Mouse (Mus musculus): ENCODE results near the gene Banp. TPM values are rescaled to one million over a fixed set of nuclear protein-coding genes. Genes with fewer than 3 reads are reported as not detected.

The Banp gene
- polyA plus RNA-seq, 1 experiment from 2014 or later: 43.3 TPM

DNA sequence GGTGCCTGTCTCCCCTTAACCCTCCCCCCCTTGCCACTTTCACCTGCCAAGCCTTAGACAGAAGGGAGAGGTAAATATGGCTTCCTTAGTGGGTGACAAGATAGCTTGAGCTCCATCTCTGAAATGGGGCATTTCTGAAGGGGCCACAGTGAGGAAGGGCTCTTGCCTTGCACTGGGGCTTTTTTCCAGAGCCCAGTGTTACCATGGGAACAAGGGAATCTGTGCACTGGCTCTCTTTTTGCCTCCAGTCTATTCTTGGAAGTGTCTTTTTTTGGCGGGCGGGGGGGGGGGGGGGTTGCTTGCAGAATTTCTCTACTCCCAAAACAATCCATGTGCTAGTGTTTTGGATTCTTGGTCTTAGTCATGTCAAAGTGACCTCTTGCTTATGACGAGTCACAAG, 65.1 kb downstream of the Banp start:
- ATAC-seq (replicated peaks; ENCODE audit: low FRiP score): no peak
- no peaks in the 10 kb centered on the region for H3K9me3 ChIP-seq (replicated peaks)
- 89% methylated on average over 3 of the region's 3 CpGs for WGBS

DNA sequence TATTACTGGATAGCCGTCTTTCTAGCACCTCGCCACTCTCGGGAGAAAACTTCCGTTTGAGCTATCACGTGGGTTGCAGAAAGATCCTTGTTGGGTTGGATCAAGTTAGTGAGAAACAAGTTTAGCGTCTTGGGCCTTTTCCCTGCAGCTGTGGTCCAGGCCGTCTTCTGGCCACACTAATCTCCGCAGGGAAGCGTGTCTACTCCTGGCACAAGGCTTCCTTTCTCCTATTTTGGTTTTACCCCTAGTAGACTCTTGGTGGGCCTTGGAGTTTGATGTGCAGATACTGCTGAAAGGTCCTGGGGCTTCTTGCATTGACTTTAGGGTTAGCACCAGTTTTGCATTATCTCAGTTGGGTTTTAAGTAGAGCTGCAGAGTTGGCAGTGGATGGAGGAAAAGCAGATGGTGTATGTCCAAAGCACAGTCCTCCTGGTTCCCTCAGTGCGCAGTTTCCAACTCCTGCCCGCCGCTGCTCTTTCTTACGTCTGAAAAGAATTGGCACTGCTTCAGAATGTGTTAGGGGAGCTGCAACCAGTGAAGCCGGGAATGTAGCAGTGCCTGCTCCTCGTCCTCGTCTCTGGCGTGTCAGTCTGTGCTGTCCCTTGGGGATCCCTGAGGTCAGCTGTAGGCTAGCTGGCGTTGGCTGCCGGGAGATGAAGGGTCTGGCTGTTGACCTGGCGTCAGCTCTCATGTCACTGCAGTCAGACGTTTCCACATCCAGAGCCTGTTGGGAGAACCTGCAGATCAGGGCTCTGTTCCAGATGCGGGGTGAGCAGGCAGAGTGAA, 68.7 kb downstream of the Banp start:
- no peak overlapping the region for H3K27ac ChIP-seq
- H3K36me3 ChIP-seq: peaks cover 63% of the 10 kb centered on the region
- H3K9ac ChIP-seq: no peak overlapping the region
- no peak overlapping the region for H3K4me2 ChIP-seq
- H3K9me3 ChIP-seq (replicated peaks): no peaks in the 10 kb centered on the region
- no peaks in the 10 kb centered on the region for H3K27me3 ChIP-seq
- H3K4me3 ChIP-seq (replicated peaks): no peak overlapping the region
- 71% methylated on average over 22 of the region's 22 CpGs for WGBS
- H3K4me1 ChIP-seq: no peaks in the 10 kb centered on the region
- no peak for ATAC-seq (replicated peaks; ENCODE audit: low FRiP score)

More for the DNA sequence above, 65.1 kb downstream of the Banp start:
- H3K27me3 ChIP-seq: no peaks in the 10 kb centered on the region
- no peak overlapping the region for H3K27ac ChIP-seq
- H3K4me2 ChIP-seq: no peak overlapping the region
- H3K36me3 ChIP-seq: peaks cover 67% of the 10 kb centered on the region
- H3K9ac ChIP-seq: no peak overlapping the region
- H3K4me3 ChIP-seq (replicated peaks): no peak overlapping the region
- peaks cover 10% of the 10 kb centered on the region; the same call in 1 of the 2 replicates for H3K4me1 ChIP-seq

DNA sequence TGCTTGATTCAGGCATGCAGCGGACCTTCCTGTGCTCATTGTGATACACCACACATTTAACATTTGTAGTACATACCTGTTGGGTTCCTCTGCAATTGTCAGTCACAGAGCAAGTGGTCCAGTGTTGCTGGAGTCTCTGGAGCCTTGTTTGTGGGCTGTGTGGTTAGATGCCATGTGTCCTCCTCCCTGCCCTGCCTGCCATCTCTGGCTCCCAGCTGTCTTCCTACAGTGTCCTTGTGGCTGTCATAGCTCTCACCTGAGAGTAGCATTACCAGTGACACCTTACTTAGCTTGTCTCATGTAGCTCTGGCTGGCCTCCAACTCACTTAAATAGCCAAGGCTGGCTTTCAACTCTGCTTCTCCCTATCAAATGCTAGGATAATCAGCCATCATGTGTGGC, 69.6 kb downstream of the Banp start:
- WGBS: 98% methylated on average over 1 of the region's 1 CpGs
- no peaks in the 10 kb centered on the region for H3K27me3 ChIP-seq
- ATAC-seq (replicated peaks; ENCODE audit: low FRiP score): no peak
- no peaks in the 10 kb centered on the region for H3K4me1 ChIP-seq
- no peak overlapping the region for H3K4me3 ChIP-seq (replicated peaks)
- H3K27ac ChIP-seq: no peak overlapping the region
- no peak overlapping the region for H3K4me2 ChIP-seq
- H3K9me3 ChIP-seq (replicated peaks): no peaks in the 10 kb centered on the region
- H3K9ac ChIP-seq: no peak overlapping the region
- H3K36me3 ChIP-seq: peaks cover 65% of the 10 kb centered on the region

DNA sequence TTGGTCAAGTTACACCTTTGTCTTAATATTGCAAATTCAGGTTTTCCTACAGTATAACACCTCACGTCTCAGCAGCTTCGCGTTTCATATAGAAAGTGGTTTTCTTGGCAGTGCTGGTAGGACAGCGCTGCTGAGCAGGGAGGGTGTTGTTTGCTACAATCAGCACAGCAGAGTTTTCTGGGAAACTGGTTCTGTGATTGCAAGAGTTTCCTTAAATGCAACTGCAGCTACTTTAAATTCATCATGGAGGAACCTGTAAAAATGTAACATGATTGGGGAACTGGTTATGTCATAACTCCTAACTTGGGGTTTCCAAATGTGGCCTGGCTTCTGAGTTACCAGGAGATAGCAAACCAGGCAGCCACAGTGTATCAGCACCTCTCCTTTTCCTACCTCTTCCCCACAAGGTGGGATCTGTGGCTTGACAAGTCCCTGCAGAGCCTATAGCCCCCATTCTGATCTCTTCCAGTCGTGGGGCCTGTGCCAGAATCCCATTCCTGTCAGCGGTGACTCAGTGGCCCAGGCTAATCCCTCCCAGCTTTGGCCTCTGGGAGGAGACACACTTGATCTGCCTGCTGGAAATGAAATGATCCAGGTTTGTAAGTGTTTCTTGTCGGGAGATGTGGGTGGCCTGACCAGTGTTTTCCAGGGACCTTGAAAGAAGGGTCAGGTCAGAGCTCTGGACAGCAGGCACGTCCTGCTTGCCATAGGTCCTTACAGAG, 70.7 kb downstream of the Banp start:
- no peak overlapping the region for H3K9ac ChIP-seq
- H3K36me3 ChIP-seq: peaks cover 75% of the 10 kb centered on the region
- 83% methylated on average over 8 of the region's 8 CpGs for WGBS
- ATAC-seq (replicated peaks; ENCODE audit: low FRiP score): no peak
- no peak overlapping the region for H3K4me2 ChIP-seq
- H3K4me3 ChIP-seq (replicated peaks): no peak overlapping the region
- H3K9me3 ChIP-seq (replicated peaks): no peaks in the 10 kb centered on the region
- H3K27ac ChIP-seq: no peak overlapping the region
- H3K27me3 ChIP-seq: no peaks in the 10 kb centered on the region
- no peaks in the 10 kb centered on the region for H3K4me1 ChIP-seq

DNA sequence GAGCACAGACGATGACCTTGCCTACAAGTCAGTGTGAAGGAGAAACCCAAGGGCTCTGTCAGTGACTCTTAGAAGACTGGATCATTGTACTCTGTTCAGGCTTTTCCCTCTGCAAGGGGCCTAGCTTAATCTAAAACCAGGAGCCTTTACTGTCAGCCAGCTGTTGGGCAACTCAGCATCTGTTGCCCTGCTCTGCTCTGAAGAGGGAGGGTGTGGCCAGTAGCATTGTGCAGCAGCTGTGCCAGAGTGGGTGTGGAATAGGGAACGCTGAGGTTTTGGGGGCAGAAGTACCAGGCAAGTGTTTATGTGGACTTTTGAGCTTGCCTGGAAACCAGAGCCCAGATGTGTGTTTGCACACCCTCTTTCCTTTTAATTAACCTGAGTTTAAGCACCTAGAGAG, 72.2 kb downstream of the Banp start:
- Histone ChIP-seq H3K4me2 (no peak overlapping the region), H3K27me3 (no peaks in the 10 kb centered on the region), H3K9ac (no peak overlapping the region), H3K27ac (no peak overlapping the region), H3K4me1 (no peaks in the 10 kb centered on the region), H3K4me3 (replicated peaks) (no peak overlapping the region), H3K36me3 (peaks cover 79% of the 10 kb centered on the region), H3K9me3 (replicated peaks) (no peaks in the 10 kb centered on the region)
- ATAC-seq (replicated peaks; ENCODE audit: low FRiP score): no peak
- WGBS: 86% methylated on average over 2 of the region's 2 CpGs

DNA sequence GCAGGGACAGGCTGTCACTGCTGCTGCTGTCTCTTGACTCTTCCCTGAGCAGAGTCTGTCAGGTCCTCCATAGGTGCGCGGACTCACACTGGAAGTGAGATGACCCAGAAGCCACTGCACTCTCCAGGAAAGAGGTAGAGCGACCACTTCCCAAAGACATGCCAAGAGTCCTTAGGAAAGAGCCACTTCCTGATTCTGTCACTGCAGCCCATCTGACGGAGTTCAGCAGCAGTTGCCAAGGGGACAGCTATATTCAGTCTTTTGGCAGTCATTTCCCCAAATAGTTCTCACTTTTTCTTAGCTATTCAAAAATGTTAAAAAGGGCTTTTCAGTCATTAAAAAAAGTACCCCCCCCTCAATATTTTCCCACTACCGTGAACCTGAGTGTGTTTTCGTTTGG, 72.7 kb downstream of the Banp start:
- no peak overlapping the region for H3K9ac ChIP-seq
- 82% methylated on average over 6 of the region's 6 CpGs for whole genome bisulfite sequencing
- H3K4me1 ChIP-seq: no peaks in the 10 kb centered on the region
- no peak overlapping the region for H3K27ac ChIP-seq
- no peaks in the 10 kb centered on the region for H3K9me3 ChIP-seq (replicated peaks)
- H3K4me2 ChIP-seq: no peak overlapping the region
- no peak for ATAC-seq (replicated peaks; ENCODE audit: low FRiP score)
- H3K4me3 ChIP-seq (replicated peaks): no peak overlapping the region
- no peaks in the 10 kb centered on the region for H3K27me3 ChIP-seq
- peaks cover 76% of the 10 kb centered on the region for H3K36me3 ChIP-seq

DNA sequence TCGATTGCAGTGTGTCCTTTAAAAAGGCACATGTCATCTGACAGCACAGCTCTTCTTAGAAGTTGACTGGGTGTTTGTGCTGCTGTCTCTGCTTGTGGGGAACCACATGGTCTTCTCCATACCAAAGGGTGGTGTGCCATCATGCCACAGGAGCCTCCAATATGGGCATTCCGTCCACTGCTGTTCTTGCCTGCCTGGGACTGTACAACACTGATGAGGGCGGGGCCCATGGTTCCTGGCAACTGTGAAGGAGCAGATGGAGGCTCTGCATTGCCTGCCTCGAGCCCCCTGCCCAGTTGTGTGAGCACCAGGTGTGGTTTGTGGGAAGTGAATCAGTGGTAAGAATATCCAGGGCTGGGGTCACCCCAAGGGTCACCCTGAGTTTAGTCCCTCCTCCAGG, 73.2 kb downstream of the Banp start:
- Histone ChIP-seq H3K4me2 (no peak overlapping the region), H3K9ac (no peak overlapping the region), H3K4me1 (no peaks in the 10 kb centered on the region), H3K27ac (no peak overlapping the region), H3K4me3 (replicated peaks) (no peak overlapping the region), H3K9me3 (replicated peaks) (no peaks in the 10 kb centered on the region), H3K36me3 (peaks cover 72% of the 10 kb centered on the region), H3K27me3 (no peaks in the 10 kb centered on the region)
- ATAC-seq (replicated peaks; ENCODE audit: low FRiP score): no peak
- 80% methylated on average over 4 of the region's 4 CpGs for WGBS

DNA sequence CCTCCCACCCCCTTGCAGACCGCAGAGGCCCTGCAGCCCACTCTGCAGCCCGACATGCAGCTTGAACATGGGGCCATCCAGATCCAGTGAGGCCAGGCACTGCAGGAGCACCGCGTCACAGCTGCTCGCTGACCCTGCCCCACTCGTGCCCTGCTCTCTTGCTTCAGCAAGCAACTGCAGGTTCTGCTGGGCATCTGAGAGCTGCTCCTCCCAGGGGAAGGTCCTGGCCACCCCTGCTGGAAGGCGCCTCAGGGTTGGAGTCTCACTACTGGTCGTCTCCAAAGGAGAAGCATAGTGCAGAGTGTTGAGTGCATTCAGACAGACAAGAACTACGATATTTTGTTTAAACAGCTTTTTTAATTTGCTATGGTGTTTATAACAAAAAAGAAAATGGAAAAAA, 76.0 kb downstream of the Banp start:
- Histone ChIP-seq H3K27ac (no peak overlapping the region), H3K4me3 (replicated peaks) (no peak overlapping the region), H3K27me3 (no peaks in the 10 kb centered on the region), H3K9ac (no peak overlapping the region), H3K36me3 (peaks cover 49% of the 10 kb centered on the region), H3K4me1 (peaks cover 2% of the 10 kb centered on the region; the same call in 1 of the 2 replicates), H3K4me2 (no peak overlapping the region), H3K9me3 (replicated peaks) (no peaks in the 10 kb centered on the region)
- ATAC-seq (replicated peaks; ENCODE audit: low FRiP score): no peak
- 85% methylated on average over 9 of the region's 9 CpGs for WGBS

DNA sequence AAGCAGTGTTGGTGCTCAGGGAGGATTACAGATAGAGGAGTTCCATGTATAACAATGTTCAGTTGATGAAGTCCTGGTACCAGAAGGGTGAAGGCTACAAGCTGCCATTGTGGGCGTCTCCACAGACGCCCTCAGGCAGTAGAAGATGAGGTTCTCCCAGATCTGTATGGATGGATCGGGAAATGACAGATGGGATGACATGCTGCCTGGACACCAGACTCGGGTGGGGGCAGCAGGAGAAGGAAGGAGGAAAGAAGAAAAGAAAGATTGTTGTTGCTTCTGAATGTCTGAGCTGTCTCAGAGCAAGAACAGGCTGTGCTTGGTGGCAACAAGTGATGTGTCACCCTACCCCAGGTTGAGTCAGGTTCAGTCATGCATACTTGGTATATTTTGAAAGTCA, 78.6 kb downstream of the Banp start:
- WGBS: 80% methylated on average over 4 of the region's 4 CpGs
- Histone ChIP-seq H3K4me1 (peaks cover 22% of the 10 kb centered on the region), H3K27me3 (no peaks in the 10 kb centered on the region), H3K9me3 (replicated peaks) (no peaks in the 10 kb centered on the region), H3K4me3 (replicated peaks) (no peak overlapping the region), H3K4me2 (no peak overlapping the region), H3K36me3 (peaks cover 37% of the 10 kb centered on the region), H3K27ac (no peak overlapping the region), H3K9ac (no peak overlapping the region)
- no peak for ATAC-seq (replicated peaks; ENCODE audit: low FRiP score)

DNA sequence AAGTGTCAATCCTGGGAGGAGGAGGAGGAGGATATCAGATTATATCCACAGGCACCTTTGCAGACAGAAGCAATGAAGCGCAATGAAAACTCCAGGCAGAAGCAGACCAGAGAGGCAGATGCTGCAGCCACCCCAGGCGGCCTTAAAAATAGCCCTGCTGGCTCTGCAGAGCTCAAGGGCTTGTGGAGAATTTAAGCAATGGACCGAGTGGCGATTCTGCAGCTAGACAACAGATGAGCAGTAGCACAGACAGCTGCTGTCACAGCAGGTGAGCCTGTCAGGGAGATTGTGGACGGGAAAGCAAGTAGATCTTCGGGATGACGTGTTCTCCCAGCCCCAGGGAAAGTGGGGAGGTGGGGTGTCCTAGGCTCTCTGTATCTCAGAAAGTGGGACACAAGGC, 81.4 kb downstream of the Banp start:
- no peak overlapping the region for H3K9ac ChIP-seq
- no peak overlapping the region for H3K4me3 ChIP-seq (replicated peaks)
- no peaks in the 10 kb centered on the region for H3K9me3 ChIP-seq (replicated peaks)
- ATAC-seq (replicated peaks; ENCODE audit: low FRiP score): no peak
- H3K27me3 ChIP-seq: no peaks in the 10 kb centered on the region
- H3K4me1 ChIP-seq: peaks cover 22% of the 10 kb centered on the region
- no peak overlapping the region for H3K27ac ChIP-seq
- peaks cover 10% of the 10 kb centered on the region for H3K36me3 ChIP-seq
- 44% methylated on average over 7 of the region's 7 CpGs for WGBS
- H3K4me2 ChIP-seq: no peak overlapping the region

DNA sequence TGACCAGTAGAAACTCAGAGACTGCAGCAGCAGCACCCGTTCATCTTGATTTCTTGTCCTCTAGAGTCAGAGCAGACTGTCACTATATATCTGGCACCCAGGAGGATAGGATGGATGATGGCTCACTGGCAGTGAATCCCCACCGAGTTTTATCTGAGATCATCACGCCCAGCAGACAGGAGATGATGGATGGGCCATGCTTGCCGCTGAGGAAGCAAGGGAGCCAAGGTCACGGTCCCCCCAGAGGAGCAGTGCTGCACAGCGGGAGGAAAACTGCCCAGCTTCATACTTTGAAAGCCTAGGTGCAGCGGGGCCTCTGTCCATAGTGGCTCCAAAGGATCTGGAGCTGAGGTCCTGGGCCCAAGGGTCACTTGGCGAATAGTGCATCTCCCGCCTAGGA, 83.2 kb downstream of the Banp start:
- no peak overlapping the region for H3K4me3 ChIP-seq (replicated peaks)
- H3K9ac ChIP-seq: no peak overlapping the region
- no peaks in the 10 kb centered on the region for H3K27me3 ChIP-seq
- 20% methylated on average over 9 of the region's 9 CpGs for WGBS
- H3K27ac ChIP-seq: no peak overlapping the region
- H3K4me2 ChIP-seq: no peak overlapping the region
- no peak for ATAC-seq (replicated peaks; ENCODE audit: low FRiP score)
- no peaks in the 10 kb centered on the region; the same call in 1 of the 2 replicates for H3K36me3 ChIP-seq
- no peaks in the 10 kb centered on the region for H3K9me3 ChIP-seq (replicated peaks)
- H3K4me1 ChIP-seq: peaks cover 31% of the 10 kb centered on the region

DNA sequence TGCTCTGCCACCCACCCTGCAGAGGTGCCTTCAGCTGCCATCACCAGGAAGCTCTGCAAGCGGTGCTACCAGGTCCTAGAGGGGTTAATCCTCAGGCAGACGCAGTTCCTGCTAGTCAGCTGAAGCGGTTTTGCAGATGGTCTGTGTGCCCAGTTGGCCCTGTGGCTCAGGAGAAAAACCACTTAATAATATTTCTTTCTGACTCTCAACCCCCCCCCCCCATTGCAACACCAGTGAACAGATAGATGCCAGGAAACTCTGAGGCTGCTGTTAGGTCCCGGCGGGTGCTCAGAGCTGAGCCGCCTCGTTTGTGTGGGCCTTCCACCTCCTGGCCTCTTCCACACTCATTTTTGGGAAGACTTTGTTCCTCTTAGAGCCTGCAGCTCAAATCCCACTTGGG, 86.0 kb downstream of the Banp start:
- H3K27me3 ChIP-seq: no peaks in the 10 kb centered on the region
- peaks cover 29% of the 10 kb centered on the region for H3K4me1 ChIP-seq
- no peaks in the 10 kb centered on the region for H3K9me3 ChIP-seq (replicated peaks)
- no peak overlapping the region for H3K27ac ChIP-seq
- no peak overlapping the region for H3K4me3 ChIP-seq (replicated peaks)
- H3K4me2 ChIP-seq: no peak overlapping the region
- H3K36me3 ChIP-seq: no peaks in the 10 kb centered on the region
- WGBS: 77% methylated on average over 7 of the region's 7 CpGs
- H3K9ac ChIP-seq: no peak overlapping the region
- ATAC-seq (replicated peaks; ENCODE audit: low FRiP score): no peak

All from kidney, embryonic 15.5 days (tissue).